Mouse (Mus musculus) cerebellum, adult 2 months (tissue): ENCODE measurements around the gene Opn5. TPM values are rescaled to one million over a fixed set of nuclear protein-coding genes. Genes with fewer than 3 reads are reported as not detected.

Source experiments
- DNase-seq, 2 experiments: peaks; one replicate each; pipeline ENCODE4 v3.0.0; 2021
- H3K27ac ChIP-seq: fragments of 200-500 bp; 2 replicates; pipeline ENCODE4 v1.5.1; 2012; ENCODE audit warnings: low read length, control low read depth, inconsistent platforms; ENCODE audit not compliant: insufficient read depth
- H3K27me3 ChIP-seq: fragments of 200-500 bp; 2 replicates; pipeline ENCODE4 v1.6.1; 2012; ENCODE audit warnings: inconsistent platforms, mild to moderate bottlenecking, low read length, moderate library complexity; ENCODE audit not compliant: control insufficient read depth, insufficient read depth
- H3K4me1 ChIP-seq: fragments of 200-500 bp; 2 replicates; pipeline ENCODE4 v1.6.1; 2011; ENCODE audit warnings: low read length; ENCODE audit not compliant: control insufficient read depth, insufficient read depth
- H3K4me3 ChIP-seq: fragments of 200-500 bp; replicated peaks from 2 replicates; pipeline ENCODE3; 2011; ENCODE audit warnings: mild to moderate bottlenecking, low read depth, low read length, control low read depth; ENCODE audit not compliant: insufficient read depth
- CTCF ChIP-seq: fragments of 200-500 bp; IDR thresholded peaks from 2 replicates; pipeline ENCODE4 v1.5.1; 2011; ENCODE audit warnings: low read depth, mild to moderate bottlenecking, control low read depth, low read length, moderate library complexity, borderline replicate concordance; ENCODE audit not compliant: insufficient read depth
- POLR2A ChIP-seq: fragments of 200-500 bp; IDR thresholded peaks from 2 replicates; pipeline ENCODE4 v1.6.1; 2011; ENCODE audit warnings: low read length, control low read depth, borderline replicate concordance; ENCODE audit not compliant: insufficient read depth
- WGBS: fragments of 180-500 bp; shearing (Covaris S2); methylation state at CpG from one replicate; pipeline ENCODE4 v1.1.7; 2018; 5-methylcytosine and 5-hydroxymethylcytosine counted together
- polyA plus RNA-seq: library from polyadenylated mRNA; depleted of rRNA; stranded (reverse); fragments of >200 nt; gene quantifications from 2 replicates; pipeline ENCODE4 v1.2.3, GENCODE M21; 2012; rRNA removed

The Opn5 gene
- polyA plus RNA-seq, 1 experiment: 0.13 TPM

- Histone ChIP-seq H3K4me3 (no peak overlapping the region), H3K4me1 (no peaks in the 10 kb centered on the region), H3K27me3 (no peaks in the 10 kb centered on the region), H3K27ac (no peak overlapping the region)
- no peak for DNase-seq
- TF ChIP-seq POLR2A (no peak), CTCF (no peak)
- WGBS: 62% methylated on average over 9 of the region's 9 CpGs
Measured at GRCm38 (mm10) chr17:42509356-42510262, 101.6 kb downstream of the Opn5 start.

Other genes with a start within 250 kb of the Opn5 start
- gene Adgrf4, start 80.9 kb upstream of the Opn5 start, polyA plus RNA-seq: 3.9 and 4.8 TPM in 2 replicates
- gene Adgrf2, start 130.8 kb upstream of the Opn5 start, polyA plus RNA-seq: 1.4 and 1.8 TPM in 2 replicates